Mouse (Mus musculus) ovary, postnatal 14 days (tissue): ENCODE results near the gene Nufip2.

Experiments
- DNase-seq: peaks from one replicate; pipeline ENCODE4 v3.0.0; 2022; ENCODE audit warnings: low spot score

The Nufip2 gene

DNA sequence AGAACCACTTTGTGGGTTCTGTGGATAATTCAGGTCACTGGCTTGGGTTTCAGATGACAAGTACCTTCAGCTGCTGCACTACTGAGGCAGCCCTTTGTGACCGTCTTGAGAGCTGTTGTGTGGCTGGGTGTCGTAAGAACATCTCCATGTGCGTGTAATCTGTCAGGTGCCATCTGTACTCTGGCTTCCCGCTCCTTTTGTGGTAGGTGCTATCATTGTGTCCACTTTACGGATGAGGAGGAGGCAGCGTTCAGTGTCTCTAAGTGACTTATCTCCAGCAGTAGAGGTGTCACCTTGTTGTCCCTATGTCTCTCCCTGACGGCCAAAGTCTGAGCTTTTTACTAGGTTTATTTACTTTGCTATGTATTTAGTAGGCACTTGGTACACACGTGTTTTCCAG lies 84.4 kb downstream of the Nufip2 start:
- no peak for DNase-seq

DNA sequence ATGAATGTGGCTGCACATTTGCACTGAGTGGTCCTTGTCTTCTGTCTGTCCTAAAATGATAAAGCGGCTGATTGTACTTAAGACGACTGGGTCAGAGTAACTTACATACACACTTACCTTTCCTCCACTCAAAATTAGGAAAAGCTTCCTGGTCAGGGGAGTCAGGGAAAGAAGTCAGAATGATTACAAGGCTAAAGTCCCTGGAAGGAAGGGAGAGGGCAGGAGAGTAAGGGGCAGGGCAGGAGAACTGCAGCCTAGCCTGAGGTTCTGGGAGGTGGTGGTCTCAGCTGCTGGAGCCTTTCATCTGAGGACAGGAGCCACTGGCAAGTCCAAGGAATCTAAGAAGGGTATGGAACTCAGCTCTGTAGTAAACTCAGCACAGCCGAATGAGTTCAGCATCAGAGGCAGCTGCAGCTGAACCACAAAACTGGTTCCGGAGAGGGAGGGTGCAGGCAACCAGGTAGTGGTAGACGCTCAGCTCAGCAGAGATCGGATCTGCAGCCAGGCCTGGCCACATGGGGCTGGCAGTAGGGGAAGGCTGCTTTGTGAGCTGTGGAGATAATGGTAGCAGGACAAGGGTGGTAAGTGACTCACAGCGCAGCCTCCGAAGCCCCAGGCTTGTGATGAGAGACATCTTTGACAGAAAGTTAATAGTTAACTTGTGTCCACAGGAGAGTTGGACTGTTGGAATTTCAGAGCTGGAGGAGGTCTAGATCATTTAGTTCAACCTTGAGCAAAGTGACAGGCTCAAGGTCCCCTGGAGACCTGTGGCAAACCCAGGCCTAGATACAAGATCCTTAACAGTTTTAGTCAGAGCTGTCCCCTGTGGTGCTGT lies 86.1 kb downstream of the Nufip2 start:
- DNase-seq, result no peak

DNA sequence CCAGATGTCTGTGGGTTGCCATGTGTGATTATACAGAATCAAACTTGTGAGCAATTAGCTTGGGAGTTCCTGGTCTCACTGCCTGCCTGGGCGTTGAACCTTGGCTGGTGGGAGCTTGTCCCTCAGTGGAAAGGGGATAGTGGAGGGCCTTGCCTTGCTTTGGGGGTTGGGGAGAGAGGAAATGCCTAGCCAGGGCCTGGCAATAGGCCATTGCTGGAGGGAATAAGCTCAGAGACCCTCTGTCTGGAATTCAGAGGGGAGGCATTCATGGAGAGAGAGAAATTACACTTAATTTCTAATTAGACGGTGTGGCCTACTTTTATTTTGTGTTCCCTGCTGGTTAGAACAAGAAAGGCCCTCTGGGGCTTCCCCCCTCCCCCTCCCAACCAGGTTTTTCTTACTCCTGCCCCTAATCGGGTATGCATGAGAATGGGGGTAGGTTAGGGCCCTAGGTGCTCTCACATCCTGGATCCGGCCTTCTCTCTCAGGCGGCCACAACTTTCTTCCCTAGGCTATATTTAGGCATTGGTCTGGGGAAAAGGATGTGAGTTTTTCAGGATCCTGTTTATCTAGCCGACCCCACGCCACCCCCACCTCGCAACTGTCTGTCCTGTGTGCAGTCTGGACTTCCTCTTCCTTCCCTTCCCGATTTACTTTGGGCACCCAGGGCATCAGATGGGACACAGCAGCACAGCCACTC lies 89.9 kb downstream of the Nufip2 start:
- DNase-seq, result no peak

DNA sequence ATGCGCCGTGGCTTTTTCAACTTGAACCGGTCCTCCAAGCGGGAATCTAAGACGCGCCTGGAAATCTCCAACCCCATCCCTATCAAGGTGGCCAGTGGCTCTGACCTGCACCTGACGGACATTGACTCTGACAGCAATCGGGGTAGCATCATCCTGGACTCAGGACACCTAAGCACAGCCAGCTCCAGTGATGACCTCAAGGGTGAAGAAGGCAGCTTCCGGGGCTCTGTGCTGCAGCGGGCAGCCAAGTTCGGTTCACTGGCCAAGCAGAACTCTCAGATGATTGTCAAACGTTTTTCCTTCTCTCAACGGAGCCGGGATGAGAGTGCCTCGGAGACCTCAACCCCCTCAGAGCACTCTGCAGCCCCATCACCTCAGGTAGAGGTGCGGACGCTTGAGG lies 91.5 kb downstream of the Nufip2 start:
- DNase-seq, result no peak

DNA sequence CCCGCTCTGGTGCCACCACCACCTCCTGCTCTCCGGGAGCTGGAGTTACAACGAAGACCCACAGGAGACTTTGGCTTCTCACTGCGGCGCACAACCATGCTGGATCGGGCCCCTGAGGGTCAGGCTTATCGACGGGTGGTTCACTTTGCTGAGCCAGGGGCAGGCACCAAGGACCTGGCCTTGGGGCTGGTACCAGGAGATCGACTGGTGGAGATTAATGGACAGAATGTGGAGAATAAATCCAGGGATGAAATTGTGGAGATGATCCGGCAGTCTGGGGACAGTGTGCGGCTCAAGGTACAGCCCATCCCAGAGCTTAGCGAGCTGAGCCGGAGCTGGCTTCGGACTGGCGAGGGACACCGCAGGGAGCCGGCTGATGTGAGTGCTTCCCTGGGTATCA lies 92.0 kb downstream of the Nufip2 start:
- no peak for DNase-seq

DNA sequence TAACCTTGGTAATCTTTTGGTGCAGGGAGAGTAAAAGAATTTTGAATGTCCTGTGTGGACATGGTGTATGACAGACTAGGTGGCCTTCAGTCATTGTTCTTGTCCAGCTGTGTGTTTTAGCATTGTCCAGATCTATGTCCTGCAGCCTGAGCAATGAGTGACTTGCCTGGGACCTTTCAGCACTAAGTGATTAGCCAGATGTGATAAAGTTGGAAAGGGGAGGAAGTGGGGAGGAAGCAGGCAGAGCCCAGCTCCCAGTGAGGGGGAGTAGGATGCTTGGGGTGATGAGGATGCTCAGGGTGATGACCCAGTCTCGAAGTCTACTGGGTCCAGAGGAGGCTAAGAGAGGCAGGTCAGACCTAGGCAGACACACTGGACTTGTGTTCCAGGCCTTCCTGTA lies 93.3 kb downstream of the Nufip2 start:
- DNase-seq, result no peak

DNA sequence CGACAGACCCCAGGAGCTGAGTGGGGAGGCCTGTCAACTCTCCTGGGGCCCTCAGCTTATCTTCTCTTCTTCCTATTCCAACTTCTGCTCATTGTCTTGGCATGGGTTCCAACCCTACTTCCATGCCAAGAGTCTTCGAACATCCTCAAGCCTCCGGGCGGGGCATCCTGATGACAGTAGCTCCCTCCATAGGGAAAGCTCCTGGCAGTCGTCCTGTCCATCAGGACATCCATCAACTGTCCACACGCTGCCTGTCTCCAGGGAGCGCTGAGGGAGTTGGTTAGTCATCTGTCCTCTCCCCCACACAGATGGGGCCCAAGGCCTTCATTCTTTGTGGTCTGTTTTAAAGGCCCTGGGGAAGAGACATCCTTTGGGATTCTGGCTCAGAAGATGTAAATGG lies 95.1 kb downstream of the Nufip2 start:
- DNase-seq, result no peak

DNA sequence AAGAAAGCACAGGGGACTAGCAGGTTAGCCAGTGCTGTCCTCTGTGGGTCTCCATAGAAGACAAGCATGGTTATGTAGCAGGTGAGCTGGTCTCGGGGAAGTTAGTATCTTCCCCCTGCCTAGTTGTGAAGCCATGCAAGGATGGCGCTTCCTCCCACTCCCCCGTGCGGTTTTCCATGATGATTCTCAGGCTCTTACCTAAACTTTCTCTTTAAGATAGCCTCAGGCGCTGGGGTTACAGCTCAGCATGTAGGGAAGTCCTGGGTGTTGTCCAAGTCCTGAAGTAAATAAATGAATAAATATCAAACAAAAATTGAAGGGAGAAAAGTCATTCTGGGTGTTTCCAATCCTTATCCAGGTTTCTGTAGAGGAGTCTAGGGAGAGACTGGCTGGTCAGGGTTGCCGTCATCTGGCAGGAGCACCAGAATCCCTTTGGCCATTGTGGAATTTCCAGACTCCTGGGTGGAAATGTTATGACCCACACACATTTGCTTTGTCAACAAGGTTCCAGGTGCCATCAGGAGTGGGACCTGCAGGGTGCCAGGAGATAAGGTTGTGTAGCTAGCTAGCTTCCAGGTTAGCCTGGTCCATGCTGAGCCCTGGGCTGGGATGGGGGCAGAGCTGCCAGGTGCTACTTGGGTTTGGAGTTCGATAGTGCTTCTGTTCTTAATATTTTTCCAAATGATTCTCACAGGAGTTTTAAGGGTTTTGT lies 96.3 kb downstream of the Nufip2 start:
- DNase-seq, result no peak

DNA sequence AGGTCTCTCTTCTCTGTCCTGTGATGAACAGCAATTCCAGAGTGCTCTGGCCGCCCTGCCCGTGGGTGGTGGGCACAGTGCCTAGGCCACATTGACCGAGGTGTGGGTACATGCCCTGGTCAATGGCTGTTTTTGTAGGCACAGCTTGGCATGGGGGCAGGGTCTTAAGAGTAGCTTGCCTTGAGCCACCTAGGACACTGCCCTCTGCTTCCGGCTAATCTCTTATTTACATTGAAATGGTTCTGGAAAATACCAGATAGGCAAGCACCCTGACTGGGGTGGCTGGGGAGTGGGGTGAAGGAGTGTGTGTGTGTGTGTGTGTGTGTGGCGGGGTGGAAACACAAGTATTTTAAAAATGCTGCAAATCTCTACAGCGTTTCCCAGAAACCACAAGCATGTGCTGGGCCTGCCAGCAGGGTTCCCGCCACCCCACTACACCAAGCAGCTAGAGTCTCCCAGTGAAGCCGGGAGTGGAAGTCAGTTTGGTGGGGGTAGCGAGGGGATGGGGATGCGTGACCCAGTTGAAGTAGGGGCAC lies 97.3 kb downstream of the Nufip2 start:
- no peak for DNase-seq

DNA sequence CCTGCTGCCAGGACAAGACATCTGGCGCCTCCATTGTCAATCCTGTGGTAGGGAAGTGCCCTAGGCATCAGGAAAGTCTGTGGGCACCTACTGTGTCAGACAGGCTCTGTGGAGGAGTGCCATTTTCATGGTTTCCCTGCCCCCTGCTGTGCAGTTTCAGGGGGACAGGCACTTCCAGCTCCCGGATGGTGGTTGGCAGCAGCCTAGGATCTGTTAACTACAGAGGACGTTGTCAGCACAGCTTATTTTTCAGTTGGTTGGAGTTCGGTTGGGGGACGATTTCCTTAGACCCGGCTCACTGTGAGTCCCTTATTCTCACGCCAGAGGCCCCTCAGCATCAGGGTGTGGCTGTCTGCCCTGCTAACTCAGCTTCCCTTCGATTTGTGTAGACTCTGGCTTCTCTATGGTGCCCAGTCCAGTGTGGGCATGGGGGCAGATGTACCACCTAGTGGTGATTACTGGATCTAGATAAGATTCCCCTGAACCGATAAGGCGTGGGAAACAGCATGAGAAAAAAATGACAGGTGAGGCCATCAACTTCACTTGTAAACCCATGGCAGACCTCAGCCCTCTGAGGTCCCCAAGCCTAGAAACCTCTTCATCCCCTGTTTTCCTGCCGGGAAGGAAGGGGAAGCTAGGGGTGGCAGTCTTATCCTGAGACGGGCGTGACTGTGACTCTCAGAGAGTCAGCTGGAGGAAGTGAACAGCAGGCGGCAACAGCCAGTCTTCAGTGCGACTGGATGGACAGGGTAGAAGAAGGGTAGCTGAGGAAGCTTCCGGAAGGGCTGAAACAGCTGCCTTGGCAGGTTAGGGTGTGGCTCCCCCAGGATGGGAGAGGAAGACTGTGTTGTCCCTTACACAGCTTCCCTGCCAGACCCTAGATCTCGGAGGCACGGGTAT lies 98.0 kb downstream of the Nufip2 start:
- DNase-seq, result no peak

DNA sequence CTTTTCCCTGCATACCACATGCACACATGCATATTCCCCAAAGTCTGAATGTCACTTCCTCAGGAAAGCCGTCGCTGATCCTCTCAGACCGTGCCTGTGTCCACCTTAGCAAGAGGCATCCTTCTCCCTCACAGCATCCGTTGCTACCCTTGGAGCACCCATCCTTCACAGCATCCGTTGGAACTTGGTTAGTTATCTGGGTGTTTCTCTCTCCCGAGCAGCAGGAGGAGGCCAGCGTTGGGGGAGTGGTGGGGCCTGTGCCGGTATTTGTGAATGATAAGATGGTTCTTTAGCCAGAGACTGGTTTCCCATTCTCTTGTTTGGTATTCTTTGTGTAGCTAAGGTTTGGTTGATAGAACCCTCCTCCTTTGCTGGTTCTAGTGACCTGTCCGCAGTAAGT lies 98.9 kb downstream of the Nufip2 start:
- DNase-seq, result no peak

DNA sequence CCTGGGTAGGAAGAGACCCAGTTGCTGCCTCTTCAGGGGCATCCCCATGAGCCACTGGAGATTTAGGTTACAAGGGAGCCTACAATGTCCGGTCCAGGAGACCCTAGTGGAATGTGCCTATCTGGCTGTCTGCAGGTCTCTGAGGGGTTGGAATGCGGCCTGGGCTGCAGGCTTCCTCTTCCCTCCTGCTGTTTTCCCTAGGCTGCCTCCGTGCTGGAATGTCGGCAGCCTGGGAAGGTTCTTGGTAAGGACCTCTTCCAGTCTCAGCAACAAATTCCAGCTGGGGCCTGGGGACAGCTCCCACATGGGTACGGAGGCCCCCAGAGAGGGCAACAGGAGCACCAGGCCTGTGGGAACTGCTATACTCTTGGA lies 99.4 kb downstream of the Nufip2 start:
- DNase-seq, result no peak

DNA sequence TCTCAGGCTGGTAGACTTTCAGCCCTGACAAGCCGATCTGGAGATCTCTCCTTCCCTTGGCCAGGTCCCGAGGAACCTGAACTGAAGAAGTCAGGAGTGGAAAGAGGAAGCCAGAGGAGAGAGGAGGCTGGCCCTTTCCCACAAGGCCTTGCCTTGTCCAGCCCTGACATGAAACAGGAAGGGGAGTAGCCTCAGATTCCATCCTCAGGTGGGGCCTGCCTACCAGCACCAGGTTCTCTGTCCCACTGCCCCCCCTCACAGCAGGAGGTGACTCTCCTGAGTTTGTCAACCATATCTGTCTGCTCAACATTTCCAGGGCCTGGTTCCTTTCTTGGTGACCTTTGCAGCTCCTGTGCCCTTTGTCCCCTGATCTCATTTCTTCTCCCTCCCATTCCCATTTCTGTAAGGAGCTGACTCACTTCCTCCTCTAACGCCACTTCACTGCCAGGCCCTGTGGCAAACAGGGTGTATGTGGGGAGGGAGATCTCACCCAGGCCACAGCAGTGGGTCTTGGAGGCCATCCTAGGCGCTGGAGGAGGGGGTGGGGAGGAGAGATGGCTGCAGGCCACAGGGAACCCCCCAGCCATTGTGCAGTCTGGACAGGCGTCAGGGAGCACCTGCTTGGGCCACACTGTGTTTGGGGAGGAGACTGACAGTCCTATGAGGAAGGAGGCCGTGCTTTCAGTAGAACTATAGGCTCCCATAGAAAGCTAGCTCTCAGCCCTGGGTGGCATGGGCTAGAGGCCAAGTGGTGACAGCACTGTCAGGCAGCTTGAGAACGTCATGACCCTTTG lies 100.0 kb downstream of the Nufip2 start:
- DNase-seq, result no peak

DNA sequence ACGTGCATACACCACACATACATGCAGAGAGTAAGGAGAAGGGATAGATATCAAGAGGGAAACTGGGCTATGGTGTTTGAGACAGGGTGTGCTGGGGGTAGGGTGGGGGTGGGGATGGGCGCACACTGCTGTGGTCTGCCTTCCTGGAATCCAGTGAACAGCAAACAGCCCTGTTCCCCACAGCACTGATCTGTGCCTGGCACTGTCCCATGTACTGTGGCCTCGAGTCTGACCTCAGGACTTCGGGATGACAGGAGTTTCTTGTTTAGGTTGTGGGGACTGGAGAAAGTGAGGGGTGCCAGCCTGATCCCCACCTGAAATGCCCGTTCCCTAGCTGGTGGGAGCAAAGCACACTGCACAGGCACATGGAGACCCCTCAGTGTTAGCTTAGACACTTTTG lies 101.8 kb downstream of the Nufip2 start, which contains the start of gene Gm10277:
Gm10277 (minus strand) TSS at position 41 of the 400 bp plus-strand sequence.
- no peak for DNase-seq

DNA sequence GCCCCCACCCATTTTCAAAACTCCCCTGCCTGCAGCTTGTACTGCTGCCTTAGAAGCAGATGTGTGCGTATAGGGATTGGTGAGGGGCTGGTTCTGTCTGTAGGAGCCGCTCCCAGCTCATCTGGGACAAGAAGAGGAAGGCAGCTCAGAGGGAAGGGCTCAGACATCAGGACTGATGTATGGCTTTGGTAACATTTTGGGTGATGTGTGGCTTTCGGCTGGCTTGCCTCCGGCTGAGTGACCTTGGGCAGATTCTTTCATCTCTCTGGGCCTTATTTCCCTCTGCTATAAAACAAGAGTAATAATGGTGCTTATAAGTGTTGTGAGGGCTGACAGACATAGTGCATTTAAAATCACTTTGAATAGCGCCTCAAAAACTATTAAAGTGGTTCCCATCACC lies 103.6 kb downstream of the Nufip2 start:
- no peak for DNase-seq

DNA sequence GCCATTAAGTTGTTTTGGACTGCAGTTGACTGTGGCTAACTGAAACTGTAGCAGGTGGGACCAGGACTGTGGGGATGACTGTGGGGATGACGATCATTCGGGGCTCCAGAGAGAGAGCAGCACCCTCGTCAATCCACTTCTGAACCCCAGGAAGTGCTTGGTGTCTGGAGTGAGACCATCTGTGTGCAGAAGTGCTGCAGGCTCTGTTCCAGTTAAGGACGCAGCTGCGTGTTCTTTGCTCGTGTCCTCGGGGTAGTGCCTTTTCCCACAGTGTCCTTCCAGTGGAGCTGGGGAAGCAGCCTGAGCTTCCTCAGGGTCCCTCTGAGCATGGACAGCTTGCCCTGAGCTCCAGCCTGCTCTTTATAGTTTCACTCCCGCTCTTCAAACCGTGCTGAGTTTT lies 104.3 kb downstream of the Nufip2 start:
- no peak for DNase-seq

DNA sequence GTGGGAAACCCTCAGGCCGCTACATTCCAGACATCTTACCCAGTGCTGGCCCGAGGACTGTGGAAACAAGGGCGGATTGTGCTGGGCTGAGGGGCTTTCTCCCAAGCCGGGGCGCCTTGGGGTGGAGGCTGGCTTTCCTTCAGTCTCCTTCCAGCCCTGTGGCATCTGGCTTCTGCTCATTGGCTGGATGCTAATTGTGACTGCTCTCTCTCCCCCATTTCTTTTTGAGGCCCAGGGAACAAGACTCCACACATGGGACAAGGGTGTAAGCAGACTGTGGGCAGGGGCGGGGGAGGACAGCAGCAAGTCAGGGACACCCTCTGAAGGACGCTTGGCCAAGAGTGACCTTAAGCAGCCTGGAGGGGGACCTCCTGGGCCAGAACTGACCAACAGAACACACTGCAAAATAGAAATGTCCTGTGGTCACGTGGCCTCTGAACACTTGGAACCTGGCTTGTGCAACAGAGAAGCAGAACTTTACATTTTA lies 105.3 kb downstream of the Nufip2 start:
- no peak for DNase-seq
